Mouse (Mus musculus) neural tube, embryonic 15.5 days (tissue): ENCODE data around the gene Telo2. TPM values are rescaled to one million over a fixed set of nuclear protein-coding genes. Genes with fewer than 3 reads are reported as not detected.

ENCODE experiments used
- ATAC-seq: fragments of 200-750 bp; cut with Nextera tagmentation; 2 replicates; pipeline ENCODE4 v1.8.0; 2017; ENCODE audit warnings: mild to moderate bottlenecking, moderate TSS enrichment, moderate library complexity; ENCODE audit not compliant: low FRiP score
- H3K27ac ChIP-seq: fragments of 300-500 bp; sonication (generic); replicated peaks from 2 replicates; pipeline ENCODE4 v1.5.1; 2015; ENCODE audit warnings: mild to moderate bottlenecking, inconsistent platforms
- H3K27me3 ChIP-seq: fragments of 300-500 bp; sonication (generic); replicated peaks from 2 replicates; pipeline ENCODE4 v1.6.1; 2015; ENCODE audit warnings: inconsistent platforms
- H3K36me3 ChIP-seq: fragments of 300-500 bp; sonication (generic); 2 replicates; pipeline ENCODE4 v1.6.1; 2015; ENCODE audit warnings: inconsistent platforms
- H3K4me1 ChIP-seq: fragments of 300-500 bp; sonication (generic); 2 replicates; pipeline ENCODE4 v1.6.1; 2015; ENCODE audit warnings: inconsistent platforms
- H3K4me2 ChIP-seq: fragments of 300-500 bp; sonication (generic); 2 replicates; pipeline ENCODE4 v1.6.1; 2015; ENCODE audit warnings: inconsistent platforms, mild to moderate bottlenecking, moderate library complexity
- H3K4me3 ChIP-seq: fragments of 300-500 bp; sonication (generic); replicated peaks from 2 replicates; pipeline ENCODE4 v1.5.1; 2015; ENCODE audit warnings: mild to moderate bottlenecking, inconsistent platforms
- H3K9ac ChIP-seq: fragments of 300-500 bp; sonication (generic); replicated peaks from 2 replicates; pipeline ENCODE4 v1.6.1; 2015; ENCODE audit warnings: mild to moderate bottlenecking, inconsistent platforms
- H3K9me3 ChIP-seq: fragments of 300-500 bp; sonication (generic); replicated peaks from 2 replicates; pipeline ENCODE4 v1.6.1; 2016; ENCODE audit warnings: inconsistent platforms
- WGBS: fragments of 180-500 bp; shearing (Covaris S2); methylation state at CpG from one replicate; pipeline ENCODE4 v1.1.7; 2015; ENCODE audit warnings: mixed read lengths; 5-methylcytosine and 5-hydroxymethylcytosine counted together
- polyA plus RNA-seq: library from polyadenylated mRNA; unstranded; fragments of >200 nt; fragmentation: Nextera tagmentation; extraction: Ambion mirVana; gene quantifications from 2 replicates; pipeline ENCODE4 v1.2.1, GENCODE M21; 2015

Gene Telo2
- polyA plus RNA-seq = 56.5 and 57.6 TPM in 2 replicates

DNA sequence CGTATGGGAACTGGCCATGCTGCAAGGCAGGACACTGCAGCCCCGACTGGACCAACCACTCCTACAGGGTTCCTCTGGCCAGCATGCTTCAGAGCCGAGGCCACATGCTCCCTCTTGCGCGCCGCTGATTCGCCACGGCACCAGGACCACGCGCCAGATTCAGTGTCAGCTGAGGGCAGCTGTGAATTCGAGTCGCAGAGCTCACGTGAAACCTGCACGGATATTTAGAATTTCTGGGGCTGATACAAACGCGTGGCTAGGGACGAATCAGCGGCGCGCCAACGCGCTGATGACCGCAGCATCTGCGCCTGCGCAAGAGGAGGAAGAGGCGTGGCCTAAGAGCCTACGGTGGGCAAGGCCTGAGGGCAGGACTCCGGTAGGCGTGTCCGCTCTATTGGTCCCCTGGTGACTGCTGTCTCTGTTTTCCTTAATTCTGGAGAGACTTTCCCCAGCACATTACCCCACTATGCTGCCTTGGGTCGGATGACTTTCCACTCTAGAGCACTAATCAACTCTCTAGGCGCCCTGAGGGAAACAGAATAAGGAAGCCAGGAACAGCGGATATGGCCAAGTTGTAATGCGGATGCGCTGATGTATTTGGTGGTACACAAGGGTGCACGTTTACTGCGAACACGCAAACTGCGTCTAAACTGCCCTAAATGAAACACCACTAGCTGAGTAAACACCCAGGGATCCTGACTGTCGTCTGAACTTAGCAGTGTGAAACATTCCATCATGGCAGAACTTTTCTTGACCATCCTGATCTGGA is at the start of gene Telo2:
Telo2 (minus strand) TSS at position 304 of the 769 bp plus-strand sequence.
- Histone ChIP-seq H3K9me3 (no peaks in the 10 kb centered on the region), H3K27me3 (peaks cover 4% of the 10 kb centered on the region; the same call in 1 of the 2 replicates), H3K4me1 (peaks cover 38% of the 10 kb centered on the region), H3K9ac (peak within 1 kb of the TSS; percentile 74), H3K4me3 (peak within 1 kb of the TSS; percentile 70), H3K27ac (peak within 1 kb of the TSS; percentile 91), H3K36me3 (peaks cover 22% of the 10 kb centered on the region), H3K4me2 (peak within 1 kb of the TSS; percentile 98)
- WGBS = 3% methylated on average over 40 of the region's 40 CpGs
- peak; percentile 96 for ATAC-seq

GRCm38 (mm10) chr17:25164770-25165169 is 49.0 kb upstream of the Telo2 start:
- H3K4me3 ChIP-seq = no peak overlapping the region
- no peaks in the 10 kb centered on the region for H3K27me3 ChIP-seq
- H3K27ac ChIP-seq = no peak overlapping the region
- 87% methylated on average over 3 of the region's 3 CpGs for WGBS
- H3K9ac ChIP-seq = no peak overlapping the region
- H3K36me3 ChIP-seq = peaks cover 22% of the 10 kb centered on the region
- no peaks in the 10 kb centered on the region for H3K9me3 ChIP-seq
- no peaks in the 10 kb centered on the region for H3K4me1 ChIP-seq
- no peak for ATAC-seq
- H3K4me2 ChIP-seq = no peak overlapping the region

GRCm38 (mm10) chr17:25163387-25163786 is 47.6 kb upstream of the Telo2 start:
- peaks cover 30% of the 10 kb centered on the region for H3K36me3 ChIP-seq
- no peak overlapping the region for H3K4me2 ChIP-seq
- no peaks in the 10 kb centered on the region for H3K9me3 ChIP-seq
- H3K27me3 ChIP-seq = no peaks in the 10 kb centered on the region
- no peak for ATAC-seq
- no peak overlapping the region for H3K4me3 ChIP-seq
- no peaks in the 10 kb centered on the region for H3K4me1 ChIP-seq
- WGBS = 74% methylated on average over 7 of the region's 7 CpGs
- H3K9ac ChIP-seq = no peak overlapping the region
- H3K27ac ChIP-seq = no peak overlapping the region

DNA sequence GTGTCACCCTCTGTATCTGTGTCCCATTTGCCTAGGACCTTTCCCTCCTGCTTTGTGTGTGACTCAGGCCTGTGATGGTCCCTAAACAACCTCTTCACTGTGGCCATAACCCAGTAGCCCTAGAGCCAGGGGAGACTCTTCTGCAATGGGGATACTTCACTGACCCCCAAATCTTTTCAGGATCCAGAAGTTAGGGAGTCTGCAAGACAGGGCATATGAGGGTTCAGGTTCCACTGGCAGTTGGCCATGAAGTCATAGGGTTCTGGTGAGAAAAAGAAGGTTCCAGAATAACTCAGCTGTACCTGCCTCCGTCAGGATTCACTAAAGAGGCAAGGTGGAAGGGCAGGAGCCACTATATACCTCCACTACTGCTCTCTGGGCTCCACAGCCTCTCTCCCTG is 46.4 kb upstream of the Telo2 start, which contains the start of gene Ccdc154:
Ccdc154 (plus strand) TSS at position 301 of the 400 bp plus-strand sequence.
- peaks cover 39% of the 10 kb centered on the region for H3K36me3 ChIP-seq
- no peak within 1 kb of the TSS for H3K4me3 ChIP-seq
- H3K27ac ChIP-seq = no peak within 1 kb of the TSS
- no peak within 1 kb of the TSS for H3K9ac ChIP-seq
- H3K27me3 ChIP-seq = no peaks in the 10 kb centered on the region
- no peaks in the 10 kb centered on the region for H3K4me1 ChIP-seq
- no peak within 1 kb of the TSS for H3K4me2 ChIP-seq
- no peaks in the 10 kb centered on the region for H3K9me3 ChIP-seq
- 80% methylated on average over 1 of the region's 1 CpGs for WGBS
- ATAC-seq = no peak

- no peaks in the 10 kb centered on the region for H3K9me3 ChIP-seq
- H3K4me2 ChIP-seq = no peak overlapping the region
- no peak overlapping the region for H3K27ac ChIP-seq
- 0 out of 2 replicates have a peak, but pooled peaks cover 9% of the 10 kb centered on the region for H3K36me3 ChIP-seq
- H3K9ac ChIP-seq = no peak overlapping the region
- 72% methylated on average over 4 of the region's 4 CpGs for WGBS
- no peak overlapping the region for H3K4me3 ChIP-seq
- no peak for ATAC-seq
- H3K4me1 ChIP-seq = peaks cover 20% of the 10 kb centered on the region
- no peaks in the 10 kb centered on the region for H3K27me3 ChIP-seq
Measured at GRCm38 (mm10) chr17:25139960-25140359, 24.2 kb upstream of the Telo2 start.

DNA sequence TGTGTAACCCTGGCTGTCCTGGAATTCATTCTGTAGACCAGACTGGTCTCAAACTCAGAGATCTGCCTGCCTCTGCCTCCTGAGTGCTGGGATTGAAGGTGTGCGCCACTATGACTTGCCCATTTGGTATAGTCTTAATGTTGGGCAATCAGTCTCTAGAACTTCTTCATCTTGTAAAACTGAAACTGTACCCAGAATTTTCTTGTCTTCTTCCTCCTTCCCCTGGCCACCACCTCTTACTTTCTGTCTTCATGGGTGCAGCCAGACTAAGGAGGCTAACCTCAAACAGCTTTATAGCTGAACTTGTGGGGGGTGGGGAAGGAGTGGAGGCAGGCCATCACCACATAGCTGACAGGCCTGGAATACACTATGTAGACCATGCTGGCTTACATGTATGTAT is 23.0 kb upstream of the Telo2 start:
- H3K9ac ChIP-seq = no peak overlapping the region
- no peak overlapping the region for H3K4me2 ChIP-seq
- no peak for ATAC-seq
- no peak overlapping the region for H3K27ac ChIP-seq
- H3K4me3 ChIP-seq = no peak overlapping the region
- H3K9me3 ChIP-seq = no peaks in the 10 kb centered on the region
- H3K4me1 ChIP-seq = peaks cover 30% of the 10 kb centered on the region
- WGBS = 86% methylated on average over 1 of the region's 1 CpGs
- no peaks in the 10 kb centered on the region for H3K27me3 ChIP-seq
- 0 out of 2 replicates have a peak, but pooled peaks cover 3% of the 10 kb centered on the region for H3K36me3 ChIP-seq

- peaks cover 37% of the 10 kb centered on the region for H3K4me1 ChIP-seq
- no peak overlapping the region for H3K27ac ChIP-seq
- 0 out of 2 replicates have a peak overlapping the region, but pooled peaks have one; percentile 10 for H3K9ac ChIP-seq
- no peaks in the 10 kb centered on the region for H3K9me3 ChIP-seq
- H3K36me3 ChIP-seq = no peaks in the 10 kb centered on the region
- no peak overlapping the region for H3K4me3 ChIP-seq
- WGBS = 92% methylated on average over 6 of the region's 6 CpGs
- no peaks in the 10 kb centered on the region for H3K27me3 ChIP-seq
- ATAC-seq = no peak
- no peak overlapping the region for H3K4me2 ChIP-seq
Measured at GRCm38 (mm10) chr17:25135622-25136021, 19.9 kb upstream of the Telo2 start.

GRCm38 (mm10) chr17:25133275-25133698 is 17.5 kb upstream of the Telo2 start, which contains the start of gene Clcn7:
Clcn7 (plus strand) TSS chr17:25133391.
- Histone ChIP-seq H3K36me3 (no peaks in the 10 kb centered on the region), H3K27me3 (no peaks in the 10 kb centered on the region), H3K4me3 (peak within 1 kb of the TSS; percentile 84), H3K9me3 (no peaks in the 10 kb centered on the region), H3K9ac (peak within 1 kb of the TSS; percentile 75), H3K4me2 (peak within 1 kb of the TSS; percentile 77), H3K27ac (peak within 1 kb of the TSS; percentile 69; the same call in 1 of the 2 replicates), H3K4me1 (peaks cover 31% of the 10 kb centered on the region)
- peak; percentile 94 for ATAC-seq
- WGBS = under 1% methylated on average over 40 of the region's 40 CpGs

DNA sequence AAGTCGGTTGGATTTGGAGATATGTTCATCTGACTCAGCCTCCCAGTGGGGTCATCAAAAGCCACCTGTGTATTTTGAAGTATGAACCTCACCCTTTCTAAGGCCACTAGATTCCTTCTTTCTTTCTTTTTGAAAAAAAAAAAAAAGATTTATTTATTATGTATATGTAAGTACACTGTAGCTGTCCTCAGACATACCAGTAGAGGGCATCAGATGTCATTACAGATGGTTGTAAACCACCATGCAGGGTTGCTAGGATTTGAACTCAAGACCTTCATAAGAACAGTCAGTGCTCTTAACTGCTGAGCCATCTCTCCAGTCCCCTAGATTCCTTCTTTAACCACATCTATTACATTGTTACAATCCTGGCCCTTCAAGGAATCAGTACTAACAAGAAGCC is 14.3 kb upstream of the Telo2 start:
- H3K4me2 ChIP-seq = no peak overlapping the region

GRCm38 (mm10) chr17:25127681-25128080 is 11.9 kb upstream of the Telo2 start:
- Histone ChIP-seq H3K36me3 (no peaks in the 10 kb centered on the region), H3K4me1 (no peaks in the 10 kb centered on the region), H3K9ac (no peak overlapping the region), H3K4me2 (no peak overlapping the region), H3K4me3 (no peak overlapping the region), H3K9me3 (no peaks in the 10 kb centered on the region), H3K27ac (no peak overlapping the region), H3K27me3 (peaks cover 3% of the 10 kb centered on the region; the same call in 1 of the 2 replicates)
- ATAC-seq = no peak
- WGBS = 79% methylated on average over 9 of the region's 9 CpGs

More for the DNA sequence above, 14.3 kb upstream of the Telo2 start:
- Histone ChIP-seq H3K27ac (no peak overlapping the region), H3K27me3 (no peaks in the 10 kb centered on the region), H3K4me1 (peaks cover 16% of the 10 kb centered on the region), H3K9me3 (no peaks in the 10 kb centered on the region), H3K36me3 (no peaks in the 10 kb centered on the region), H3K4me3 (no peak overlapping the region), H3K9ac (no peak overlapping the region)
- 97% methylated on average over 1 of the region's 1 CpGs for WGBS
- ATAC-seq = no peak

DNA sequence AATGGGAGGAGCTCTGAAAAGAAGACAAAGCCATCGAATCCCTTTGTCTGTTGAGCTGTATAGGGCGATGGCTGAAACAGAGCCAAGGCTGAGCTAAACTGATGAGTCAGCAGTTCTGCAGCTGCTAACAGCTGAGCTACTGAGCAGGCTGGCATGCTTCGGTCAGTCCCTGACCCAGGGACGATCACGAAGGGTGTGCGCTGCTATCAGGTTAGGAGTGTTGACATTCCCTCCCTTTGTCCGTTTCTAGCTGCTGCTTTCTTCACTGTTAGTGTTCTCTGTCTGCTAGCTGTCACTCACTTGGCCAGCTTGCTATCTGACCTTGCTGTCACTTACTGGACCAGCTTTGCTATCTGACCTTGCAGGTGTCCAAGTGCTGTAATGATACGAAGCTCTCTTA is 11.3 kb upstream of the Telo2 start:
- Histone ChIP-seq H3K4me3 (no peak overlapping the region), H3K4me2 (no peak overlapping the region), H3K9me3 (no peaks in the 10 kb centered on the region), H3K36me3 (no peaks in the 10 kb centered on the region), H3K4me1 (no peaks in the 10 kb centered on the region), H3K27ac (no peak overlapping the region), H3K9ac (no peak overlapping the region), H3K27me3 (peaks cover 9% of the 10 kb centered on the region; the same call in 1 of the 2 replicates)
- ATAC-seq = no peak
- WGBS = 52% methylated on average over 8 of the region's 8 CpGs
